Mouse (Mus musculus) kidney, embryonic 14.5 days (tissue): ENCODE results near the gene Ccnd2. TPM values are rescaled to one million over a fixed set of nuclear protein-coding genes. Genes with fewer than 3 reads are reported as not detected.
A peak's percentile ranks its signal among the peaks of the same experiment; 100 is the strongest.

Source experiments
- ATAC-seq: fragments of 200-750 bp; cut with Nextera tagmentation; 2 replicates; pipeline ENCODE4 v1.8.0; 2017; ENCODE audit warnings: moderate number of reproducible peaks, mild to moderate bottlenecking, moderate TSS enrichment, moderate library complexity; ENCODE audit not compliant: low FRiP score, low TSS enrichment
- H3K27ac ChIP-seq: fragments of 300-500 bp; sonication (generic); 2 replicates; pipeline ENCODE4 v1.5.1; 2014; ENCODE audit warnings: low read depth, mild to moderate bottlenecking, low read length, moderate library complexity, mixed read lengths
- H3K27me3 ChIP-seq: fragments of 300-500 bp; sonication (generic); 2 replicates; pipeline ENCODE4 v1.6.1; 2014; ENCODE audit warnings: mild to moderate bottlenecking, low read length; ENCODE audit not compliant: control insufficient read depth, insufficient read depth
- H3K36me3 ChIP-seq: fragments of 300-500 bp; sonication (generic); 2 replicates; pipeline ENCODE4 v1.6.1; 2014; ENCODE audit warnings: low read length, mixed read lengths; ENCODE audit not compliant: control insufficient read depth, insufficient read depth
- H3K4me1 ChIP-seq: fragments of 300-500 bp; sonication (generic); 2 replicates; pipeline ENCODE4 v1.6.1; 2014; ENCODE audit warnings: low read length, mixed read lengths; ENCODE audit not compliant: control insufficient read depth, insufficient read depth
- H3K4me2 ChIP-seq: fragments of 300-500 bp; sonication (generic); replicated peaks from 2 replicates; pipeline ENCODE4 v1.6.1; 2014; ENCODE audit warnings: low read depth, mild to moderate bottlenecking, low read length
- H3K4me3 ChIP-seq: fragments of 300-500 bp; sonication (generic); 2 replicates; pipeline ENCODE4 v1.5.1; 2014; ENCODE audit warnings: mild to moderate bottlenecking, low read length
- H3K9ac ChIP-seq: fragments of 300-500 bp; sonication (generic); 2 replicates; pipeline ENCODE4 v1.6.1; 2014; ENCODE audit warnings: low read depth, mild to moderate bottlenecking, low read length, moderate library complexity
- H3K9me3 ChIP-seq: fragments of 300-500 bp; sonication (generic); 2 replicates; pipeline ENCODE4 v1.6.1; 2016; ENCODE audit warnings: low read length; ENCODE audit not compliant: control insufficient read depth
- WGBS: fragments of 180-500 bp; shearing (Covaris S2); extraction: QIAGEN DNeasy Blood & Tissue Kit; methylation state at CpG from one replicate; pipeline ENCODE4 v1.1.7; 2014; 5-methylcytosine and 5-hydroxymethylcytosine counted together
- polyA plus RNA-seq: library from polyadenylated mRNA; unstranded; fragments of >200 nt; fragmentation: Nextera tagmentation; extraction: Ambion mirVana; gene quantifications from 2 replicates; pipeline ENCODE4 v1.2.1, GENCODE M21; 2014

Gene Ccnd2
- polyA plus RNA-seq, 1 experiment from 2014 or later: 793 TPM

- ATAC-seq: no peak
- Histone ChIP-seq H3K4me1 (no peaks in the 10 kb centered on the region), H3K4me3 (no peak overlapping the region), H3K27me3 (no peaks in the 10 kb centered on the region), H3K27ac (no peak overlapping the region), H3K36me3 (peaks cover 14% of the 10 kb centered on the region), H3K9me3 (no peaks in the 10 kb centered on the region), H3K9ac (no peak overlapping the region), H3K4me2 (no peak overlapping the region)
- WGBS: 70% methylated on average over 4 of the region's 4 CpGs
These were observed 29.7 kb downstream of the Ccnd2 start for GRCm38 (mm10) chr6:127122221-127122806.

- no peak overlapping the region for H3K4me3 ChIP-seq
- H3K9me3 ChIP-seq: no peaks in the 10 kb centered on the region
- H3K9ac ChIP-seq: no peak overlapping the region
- no peak for ATAC-seq
- no peaks in the 10 kb centered on the region for H3K27me3 ChIP-seq
- H3K27ac ChIP-seq: no peak overlapping the region
- no peak overlapping the region for H3K4me2 ChIP-seq
- 70% methylated on average over 23 of the region's 23 CpGs for WGBS
- H3K4me1 ChIP-seq: no peaks in the 10 kb centered on the region
- H3K36me3 ChIP-seq: no peaks in the 10 kb centered on the region
These were observed 37.1 kb downstream of the Ccnd2 start for GRCm38 (mm10) chr6:127114753-127115456.

GRCm38 (mm10) chr6:127109402-127109930 is 42.5 kb downstream of the Ccnd2 start, which contains the start of gene Tigar:
Gene Tigar (minus strand): TSS chr6:127109557.
- Histone ChIP-seq H3K36me3 (no peaks in the 10 kb centered on the region), H3K4me3 (peak within 1 kb of the TSS; percentile 56), H3K27me3 (no peaks in the 10 kb centered on the region), H3K4me2 (peak within 1 kb of the TSS; percentile 81), H3K4me1 (no peaks in the 10 kb centered on the region), H3K9me3 (no peaks in the 10 kb centered on the region), H3K27ac (no peak within 1 kb of the TSS), H3K9ac (peak within 1 kb of the TSS; percentile 54)
- ATAC-seq: peak; percentile 100
- WGBS: under 1% methylated on average over 37 of the region's 37 CpGs

DNA sequence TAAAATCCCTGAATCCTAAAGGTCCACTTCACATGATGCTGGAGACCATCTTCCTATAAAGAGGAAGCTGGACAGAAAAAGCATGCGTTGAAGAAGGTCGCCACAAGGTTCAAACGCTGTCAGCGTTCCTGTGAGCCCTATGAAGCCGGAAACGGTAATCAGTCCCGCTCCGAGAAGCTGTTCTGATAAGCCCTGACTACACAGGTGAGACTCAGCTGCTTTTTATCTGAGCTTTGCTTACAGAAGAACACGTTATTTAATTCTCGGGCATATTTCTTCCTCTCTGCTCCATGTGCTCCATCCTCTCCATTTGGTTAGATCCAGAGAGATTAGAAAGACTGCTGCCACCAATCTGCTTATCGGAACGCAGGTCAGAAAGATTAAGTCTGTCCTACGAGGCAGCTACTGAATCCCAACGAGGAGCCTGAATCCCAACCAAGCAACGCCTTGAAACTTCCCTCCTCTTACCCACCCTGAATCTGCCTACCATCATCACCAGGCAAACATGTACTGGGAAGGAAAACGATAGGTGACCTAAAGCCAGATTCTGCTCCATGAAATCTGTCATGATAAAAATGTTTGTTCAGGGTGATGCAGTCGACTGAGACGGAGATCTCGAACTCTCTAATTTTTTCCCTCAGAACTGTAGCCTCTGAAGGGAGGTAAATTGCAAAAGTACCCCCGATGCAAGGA is 43.5 kb downstream of the Ccnd2 start:
- WGBS: 42% methylated on average over 20 of the region's 20 CpGs
- H3K27me3 ChIP-seq: no peaks in the 10 kb centered on the region
- H3K9me3 ChIP-seq: no peaks in the 10 kb centered on the region
- no peaks in the 10 kb centered on the region for H3K4me1 ChIP-seq
- H3K9ac ChIP-seq: peak overlapping the region; percentile 54
- no peak for ATAC-seq
- no peak overlapping the region for H3K27ac ChIP-seq
- H3K4me3 ChIP-seq: peak overlapping the region; percentile 56
- no peaks in the 10 kb centered on the region for H3K36me3 ChIP-seq
- H3K4me2 ChIP-seq: peak overlapping the region; percentile 81

DNA sequence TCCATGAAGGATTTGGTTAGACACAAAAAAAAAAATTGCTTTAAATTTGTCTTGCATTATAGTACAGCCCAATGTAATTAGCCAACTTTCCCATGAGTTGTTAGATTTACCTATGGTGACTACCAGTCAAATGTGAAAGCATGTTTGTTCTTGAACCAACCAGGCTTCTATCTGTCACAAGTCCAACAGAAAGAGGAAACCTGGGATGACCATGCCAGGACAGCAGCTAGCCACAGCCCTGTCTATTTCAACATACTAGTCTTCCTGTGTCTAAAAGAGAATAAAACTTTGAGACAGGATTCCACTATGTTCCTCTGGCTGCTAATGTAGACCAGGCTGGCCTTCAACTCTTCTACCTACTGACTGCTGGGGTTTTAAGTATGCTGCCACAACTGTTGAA is 44.6 kb downstream of the Ccnd2 start:
- no peaks in the 10 kb centered on the region for H3K4me1 ChIP-seq
- H3K27ac ChIP-seq: no peak overlapping the region
- no peaks in the 10 kb centered on the region for H3K27me3 ChIP-seq
- H3K9me3 ChIP-seq: no peaks in the 10 kb centered on the region
- no peak overlapping the region for H3K4me3 ChIP-seq
- no peak overlapping the region for H3K4me2 ChIP-seq
- H3K9ac ChIP-seq: no peak overlapping the region
- H3K36me3 ChIP-seq: no peaks in the 10 kb centered on the region
- no peak for ATAC-seq

DNA sequence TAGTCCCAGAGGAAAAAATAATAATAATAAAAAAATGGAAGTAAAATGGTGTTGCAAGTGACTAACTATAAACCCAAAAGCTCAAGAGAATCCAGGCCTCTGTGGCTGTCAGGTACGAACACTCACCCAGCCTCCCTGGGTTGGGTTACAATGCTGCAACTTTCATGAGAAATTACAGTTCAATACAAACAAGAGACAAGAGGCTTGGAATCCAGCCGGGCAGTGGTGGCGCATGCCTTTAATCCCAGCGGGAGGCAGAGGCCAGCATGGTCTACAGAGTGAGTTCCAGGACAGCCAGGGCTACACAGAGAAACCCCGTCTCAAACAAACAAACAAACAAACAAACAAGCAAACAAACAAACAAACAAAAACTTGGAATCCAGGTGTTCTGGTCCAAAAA is 45.3 kb downstream of the Ccnd2 start:
- Histone ChIP-seq H3K9me3 (no peaks in the 10 kb centered on the region), H3K27ac (no peak overlapping the region), H3K27me3 (no peaks in the 10 kb centered on the region), H3K4me2 (no peak overlapping the region), H3K4me1 (no peaks in the 10 kb centered on the region), H3K36me3 (no peaks in the 10 kb centered on the region), H3K9ac (no peak overlapping the region), H3K4me3 (no peak overlapping the region)
- WGBS: 63% methylated on average over 5 of the region's 5 CpGs
- ATAC-seq: no peak

DNA sequence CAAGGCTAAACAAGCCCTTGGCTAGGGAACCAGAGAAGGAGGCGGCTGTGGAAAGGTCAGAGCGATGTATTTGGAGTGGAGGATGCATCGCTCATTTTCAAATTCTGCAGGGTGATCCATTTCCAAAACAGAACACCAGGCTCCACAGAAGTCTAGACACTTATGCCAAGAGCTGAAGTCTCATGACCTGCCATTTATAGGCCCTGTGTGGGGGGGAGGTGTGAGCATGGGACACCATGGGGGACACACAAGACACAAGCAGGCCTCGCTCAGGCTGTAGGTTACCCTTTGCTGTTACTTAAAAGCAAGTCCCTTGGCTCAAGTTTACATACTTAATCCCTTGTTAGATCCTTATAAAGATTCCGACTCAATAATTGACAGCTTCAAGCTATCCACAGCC is 45.8 kb downstream of the Ccnd2 start:
- H3K4me1 ChIP-seq: no peaks in the 10 kb centered on the region
- no peak overlapping the region for H3K4me2 ChIP-seq
- no peak overlapping the region for H3K9ac ChIP-seq
- no peak overlapping the region for H3K4me3 ChIP-seq
- 0 out of 2 replicates have a peak, but pooled peaks cover under 1% of the 10 kb centered on the region for H3K36me3 ChIP-seq
- H3K27ac ChIP-seq: no peak overlapping the region
- WGBS: 80% methylated on average over 5 of the region's 5 CpGs
- no peak for ATAC-seq
- H3K9me3 ChIP-seq: no peaks in the 10 kb centered on the region
- no peaks in the 10 kb centered on the region for H3K27me3 ChIP-seq

- 73% methylated on average over 6 of the region's 6 CpGs for WGBS
- 0 out of 2 replicates have a peak, but pooled peaks cover 6% of the 10 kb centered on the region for H3K36me3 ChIP-seq
- no peaks in the 10 kb centered on the region for H3K4me1 ChIP-seq
- H3K27ac ChIP-seq: no peak overlapping the region
- no peak overlapping the region for H3K4me2 ChIP-seq
- no peak overlapping the region for H3K9ac ChIP-seq
- no peak overlapping the region for H3K4me3 ChIP-seq
- no peaks in the 10 kb centered on the region for H3K27me3 ChIP-seq
- H3K9me3 ChIP-seq: no peaks in the 10 kb centered on the region
- ATAC-seq: no peak
These were observed 46.9 kb downstream of the Ccnd2 start for GRCm38 (mm10) chr6:127105107-127105506.
